Mouse (Mus musculus) liver, embryonic 16.5 days (tissue): ENCODE results near the gene Mbd5. TPM values are rescaled to one million over a fixed set of nuclear protein-coding genes. Genes with fewer than 3 reads are reported as not detected.
"Not testable (repeated sequence)": the region's sequence is repeated elsewhere in the genome, so short reads cannot be mapped to it uniquely, and the experiment has no call there.

Experiments
- ATAC-seq: fragments of 200-750 bp; cut with Nextera tagmentation; 2 replicates; pipeline ENCODE4 v1.8.0; 2017; ENCODE audit warnings: low read depth, mild to moderate bottlenecking, moderate number of reproducible peaks, moderate library complexity
- H3K27ac ChIP-seq: fragments of 300-500 bp; sonication (generic); 2 replicates; pipeline ENCODE4 v1.5.1; 2014; ENCODE audit warnings: mild to moderate bottlenecking, low read length
- H3K27me3 ChIP-seq: fragments of 300-500 bp; sonication (generic); 2 replicates; pipeline ENCODE4 v1.6.1; 2014; ENCODE audit warnings: low read depth, low read length, mixed read lengths; ENCODE audit not compliant: control insufficient read depth, insufficient read depth
- H3K36me3 ChIP-seq: fragments of 300-500 bp; sonication (generic); 2 replicates; pipeline ENCODE4 v1.6.1; 2014; ENCODE audit warnings: mild to moderate bottlenecking; ENCODE audit not compliant: control insufficient read depth, insufficient read depth
- H3K4me1 ChIP-seq: fragments of 300-500 bp; sonication (generic); 2 replicates; pipeline ENCODE4 v1.6.1; 2014; ENCODE audit warnings: low read depth, low read length, mixed read lengths; ENCODE audit not compliant: control insufficient read depth
- H3K4me2 ChIP-seq: fragments of 300-500 bp; sonication (generic); 2 replicates; pipeline ENCODE4 v1.6.1; 2014; ENCODE audit warnings: low read depth, low read length, mixed read lengths
- H3K4me3 ChIP-seq: fragments of 300-500 bp; sonication (generic); 2 replicates; pipeline ENCODE4 v1.5.1; 2014; ENCODE audit warnings: low read depth, mild to moderate bottlenecking, low read length
- H3K9ac ChIP-seq: fragments of 300-500 bp; sonication (generic); 2 replicates; pipeline ENCODE4 v1.6.1; 2014; ENCODE audit warnings: low read depth, low read length
- H3K9me3 ChIP-seq: fragments of 300-500 bp; sonication (generic); replicated peaks from 2 replicates; pipeline ENCODE4 v1.6.1; 2016; ENCODE audit warnings: low read length; ENCODE audit not compliant: control insufficient read depth
- WGBS: fragments of 180-500 bp; shearing (Covaris S2); extraction: QIAGEN DNeasy Blood & Tissue Kit; methylation state at CpG from one replicate; pipeline ENCODE4 v1.1.7; 2014; ENCODE audit not compliant: insufficient replicate concordance; 5-methylcytosine and 5-hydroxymethylcytosine counted together
- polyA plus RNA-seq: library from polyadenylated mRNA; unstranded; fragments of >200 nt; fragmentation: Nextera tagmentation; extraction: Ambion mirVana; gene quantifications from 2 replicates; pipeline ENCODE4 v1.2.1, GENCODE M21; 2015

Gene Mbd5
- polyA plus RNA-seq, 1 experiment from 2014 or later, result 7.3 TPM

GRCm38 (mm10) chr2:49204081-49204480, 254.8 kb downstream of the Mbd5 start:
- H3K4me1 ChIP-seq, result no peaks in the 10 kb centered on the region
- H3K9me3 ChIP-seq, result no peaks in the 10 kb centered on the region
- no peaks in the 10 kb centered on the region for H3K27me3 ChIP-seq
- no peak overlapping the region for H3K9ac ChIP-seq
- ATAC-seq, result no peak
- WGBS, result 50% methylated on average over 1 of the region's 1 CpGs
- no peaks in the 10 kb centered on the region for H3K36me3 ChIP-seq
- no peak overlapping the region for H3K4me3 ChIP-seq
- no peak overlapping the region for H3K27ac ChIP-seq
- no peak overlapping the region for H3K4me2 ChIP-seq

GRCm38 (mm10) chr2:49205692-49206091, 256.4 kb downstream of the Mbd5 start:
- not testable (repeated sequence) for H3K36me3 ChIP-seq, H3K27ac ChIP-seq, H3K4me1 ChIP-seq, H3K4me2 ChIP-seq, H3K9me3 ChIP-seq, H3K9ac ChIP-seq, H3K27me3 ChIP-seq, H3K4me3 ChIP-seq, ATAC-seq
- 71% methylated on average over 1 of the region's 1 CpGs for WGBS

- H3K27ac ChIP-seq, result no peak overlapping the region
- ATAC-seq, result no peak
- no peaks in the 10 kb centered on the region for H3K4me1 ChIP-seq
- H3K4me3 ChIP-seq, result no peak overlapping the region
- H3K9me3 ChIP-seq, result no peaks in the 10 kb centered on the region
- no peak overlapping the region for H3K9ac ChIP-seq
- H3K36me3 ChIP-seq, result no peaks in the 10 kb centered on the region
- H3K4me2 ChIP-seq, result no peak overlapping the region
- 64% methylated on average over 3 of the region's 3 CpGs for WGBS
- no peaks in the 10 kb centered on the region for H3K27me3 ChIP-seq
Measured at GRCm38 (mm10) chr2:49209349-49209748, 260.0 kb downstream of the Mbd5 start.

- Histone ChIP-seq H3K9ac (no peak overlapping the region), H3K27me3 (no peaks in the 10 kb centered on the region)
- WGBS, result 74% methylated on average over 1 of the region's 1 CpGs
Measured at GRCm38 (mm10) chr2:49210408-49210807, 261.1 kb downstream of the Mbd5 start.

GRCm38 (mm10) chr2:49229725-49230124, 280.4 kb downstream of the Mbd5 start:
- Histone ChIP-seq H3K27ac (no peak overlapping the region), H3K27me3 (no peaks in the 10 kb centered on the region), H3K4me2 (no peak overlapping the region), H3K9me3 (no peaks in the 10 kb centered on the region), H3K36me3 (no peaks in the 10 kb centered on the region), H3K4me1 (no peaks in the 10 kb centered on the region), H3K4me3 (no peak overlapping the region), H3K9ac (no peak overlapping the region)
- ATAC-seq, result no peak

More at GRCm38 (mm10) chr2:49210408-49210807, 261.1 kb downstream of the Mbd5 start:
- Histone ChIP-seq H3K27ac (no peak overlapping the region), H3K4me1 (no peaks in the 10 kb centered on the region), H3K9me3 (no peaks in the 10 kb centered on the region), H3K36me3 (no peaks in the 10 kb centered on the region), H3K4me2 (no peak overlapping the region), H3K4me3 (no peak overlapping the region)
- ATAC-seq, result no peak

- H3K27ac ChIP-seq, result no peak overlapping the region
- no peak overlapping the region for H3K4me3 ChIP-seq
- H3K4me2 ChIP-seq, result no peak overlapping the region
- H3K4me1 ChIP-seq, result no peaks in the 10 kb centered on the region
- H3K27me3 ChIP-seq, result no peaks in the 10 kb centered on the region
- ATAC-seq, result no peak
- no peaks in the 10 kb centered on the region for H3K9me3 ChIP-seq
- no peaks in the 10 kb centered on the region for H3K36me3 ChIP-seq
- no peak overlapping the region for H3K9ac ChIP-seq
- 62% methylated on average over 2 of the region's 2 CpGs for WGBS
Measured at GRCm38 (mm10) chr2:49234064-49234463, 284.8 kb downstream of the Mbd5 start.

- Histone ChIP-seq H3K4me1 (no peaks in the 10 kb centered on the region), H3K36me3 (no peaks in the 10 kb centered on the region), H3K9ac (no peak overlapping the region), H3K9me3 (no peaks in the 10 kb centered on the region), H3K27me3 (no peaks in the 10 kb centered on the region), H3K4me2 (no peak overlapping the region), H3K27ac (no peak overlapping the region), H3K4me3 (no peak overlapping the region)
- no peak for ATAC-seq
- 61% methylated on average over 4 of the region's 4 CpGs for WGBS
Measured at GRCm38 (mm10) chr2:49241715-49242114, 292.4 kb downstream of the Mbd5 start.

- H3K9me3 ChIP-seq, result no peaks in the 10 kb centered on the region
- H3K4me2 ChIP-seq, result no peak overlapping the region
- WGBS, result 48% methylated on average over 2 of the region's 2 CpGs
- no peak overlapping the region for H3K9ac ChIP-seq
- no peaks in the 10 kb centered on the region for H3K4me1 ChIP-seq
- H3K27ac ChIP-seq, result no peak overlapping the region
- H3K36me3 ChIP-seq, result no peaks in the 10 kb centered on the region
- ATAC-seq, result no peak
- no peaks in the 10 kb centered on the region for H3K27me3 ChIP-seq
- H3K4me3 ChIP-seq, result no peak overlapping the region
Measured at GRCm38 (mm10) chr2:49264092-49264491, 314.8 kb downstream of the Mbd5 start.

GRCm38 (mm10) chr2:49272295-49272967, 323.1 kb downstream of the Mbd5 start:
- Histone ChIP-seq H3K27ac (no peak overlapping the region), H3K9ac (no peak overlapping the region), H3K27me3 (no peaks in the 10 kb centered on the region), H3K4me3 (no peak overlapping the region), H3K9me3 (no peaks in the 10 kb centered on the region), H3K4me1 (no peaks in the 10 kb centered on the region), H3K4me2 (no peak overlapping the region), H3K36me3 (no peaks in the 10 kb centered on the region)
- 58% methylated on average over 11 of the region's 11 CpGs for WGBS
- ATAC-seq, result no peak
